Mouse (Mus musculus): ENCODE measurements at regions not wholly inside any gene's neighbourhood (a gene's known extent, or its start where the extent isn't known, plus 50 kb on each side); places are given as distances from the start of the nearest gene placed in this dataset.
A peak's percentile ranks its signal among the peaks of the same experiment; 100 is the strongest.

DNA sequence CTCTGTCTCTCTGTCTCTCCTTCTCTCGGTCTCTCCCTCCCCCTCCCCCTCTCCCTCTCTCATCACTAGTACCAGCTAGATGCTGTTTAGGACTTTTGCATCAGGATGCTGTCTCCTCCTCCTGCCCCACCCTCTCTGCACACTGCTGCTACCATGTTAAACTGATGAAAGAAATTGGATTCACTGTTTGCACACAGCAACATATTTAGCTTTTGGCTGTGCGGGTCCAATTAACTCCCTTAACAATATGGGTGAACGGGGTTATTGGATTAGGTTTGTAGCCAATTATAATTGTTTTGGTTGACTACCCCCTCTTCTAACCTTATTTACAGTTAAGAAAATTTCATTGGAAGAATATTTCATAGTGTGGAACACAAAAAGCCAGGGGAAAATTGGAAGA is 424.0 kb upstream of the Sorcs1 start:
- DNase-seq = no peak

DNA sequence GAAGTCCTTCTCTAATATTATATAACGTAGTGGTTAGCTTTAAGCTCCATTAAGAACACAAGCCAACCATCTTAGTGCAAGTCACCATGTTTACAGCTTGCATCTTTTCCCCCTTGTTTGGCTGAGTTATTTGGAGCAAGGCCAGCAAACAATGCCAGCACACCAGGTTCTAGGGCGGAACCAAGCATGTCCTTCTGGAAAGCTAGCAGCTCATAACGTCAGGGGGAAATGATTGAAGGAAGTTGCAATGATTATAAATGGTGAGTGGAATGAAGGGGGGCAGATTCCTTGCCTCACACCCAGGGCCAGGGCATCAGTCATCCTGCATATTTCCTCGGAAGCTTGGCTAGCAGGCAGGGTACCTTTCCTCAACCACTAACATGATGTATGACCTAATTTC is 396.3 kb upstream of the Sorcs1 start:
- DNase-seq = no peak

DNA sequence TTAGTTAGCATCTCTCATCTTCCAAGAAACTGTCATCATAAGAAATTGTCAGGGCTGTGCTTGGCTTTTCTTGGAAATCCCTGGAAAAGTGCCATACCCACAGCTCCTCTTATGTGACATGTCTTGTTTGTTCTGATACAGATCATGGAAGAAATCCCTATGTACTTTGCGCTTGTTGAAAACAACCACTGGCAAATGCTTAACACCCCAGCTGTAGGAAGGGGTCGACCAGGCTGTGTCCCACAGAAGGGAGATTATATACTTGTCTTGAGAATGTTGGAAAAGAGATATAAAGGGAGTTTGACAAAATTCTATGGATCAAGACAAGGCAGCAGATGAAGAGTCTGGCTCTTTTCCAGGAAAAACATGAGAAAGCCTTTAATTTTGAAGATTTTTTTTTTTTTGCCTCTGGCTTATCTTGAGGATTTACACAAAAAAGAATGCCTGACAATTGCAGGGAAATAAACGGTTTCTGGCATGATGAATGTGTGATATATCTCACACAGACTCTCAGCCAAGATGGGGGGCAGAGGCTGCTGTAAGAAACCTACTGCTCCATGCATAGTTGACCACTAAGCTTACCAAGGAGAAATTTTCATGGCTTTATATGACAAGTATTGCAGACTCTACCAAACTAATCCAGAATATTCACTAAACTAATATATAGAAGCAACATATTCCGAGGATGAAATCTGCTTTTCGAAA is 381.7 kb upstream of the Sorcs1 start:
- no peak for DNase-seq

DNA sequence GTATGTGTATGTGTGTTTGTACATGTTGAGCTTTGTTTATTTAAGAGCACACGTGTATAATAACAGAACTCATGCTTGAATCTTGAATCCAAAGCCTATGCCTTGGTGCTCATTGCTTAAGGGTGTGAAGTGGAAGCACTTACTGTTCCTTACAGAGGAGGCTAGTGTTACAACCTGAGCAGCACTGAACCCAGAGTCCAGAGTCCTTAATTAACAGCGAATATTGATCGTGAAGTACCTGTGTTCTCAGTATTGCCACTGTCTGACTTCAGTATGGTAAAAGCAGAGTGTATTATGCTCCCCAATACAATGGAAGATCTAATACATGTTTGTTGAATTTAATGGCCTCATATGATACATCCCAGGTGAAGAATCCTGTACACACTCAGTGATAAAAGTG is 365.1 kb upstream of the Sorcs1 start:
- no peak for DNase-seq

DNA sequence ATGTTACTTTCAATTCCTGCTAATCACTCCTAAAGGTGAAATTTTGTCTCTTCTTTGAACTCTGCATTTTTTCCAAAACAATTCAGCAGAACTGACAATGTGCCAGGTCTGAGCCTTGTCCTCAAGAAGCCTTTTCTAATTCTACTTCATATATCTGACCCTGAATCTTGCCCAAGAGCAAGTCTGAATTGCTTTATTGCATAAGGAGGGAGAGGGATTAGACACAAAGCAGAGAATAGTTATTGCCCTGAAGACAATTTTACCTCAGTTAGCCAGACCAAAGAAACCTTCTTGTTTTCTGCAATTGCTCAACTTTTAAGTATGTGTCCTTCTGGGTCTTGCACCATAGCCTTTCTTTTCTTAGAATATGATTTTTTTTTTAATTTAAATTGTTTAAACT is 316.0 kb upstream of the Sorcs1 start:
- DNase-seq = no peak

DNA sequence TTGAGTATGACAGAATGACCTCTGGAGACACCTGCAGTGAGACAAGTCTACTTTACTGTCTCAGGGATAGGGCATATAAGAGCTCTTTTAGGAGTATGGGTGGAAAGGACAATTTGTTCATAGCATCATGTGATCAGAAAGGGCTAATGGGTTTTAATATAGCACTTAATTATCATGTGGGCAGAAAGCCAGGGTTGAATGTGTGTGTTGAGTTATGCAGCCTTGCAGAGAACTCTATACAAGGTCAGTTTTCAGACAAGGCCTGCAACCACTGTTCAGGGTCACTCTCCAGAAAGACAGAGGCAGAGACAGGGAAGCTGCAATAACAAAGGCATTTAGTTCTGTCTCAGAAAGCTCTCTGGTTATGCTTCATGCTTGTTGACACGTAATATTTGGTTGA is 292.6 kb upstream of the Sorcs1 start:
- no peak for DNase-seq

DNA sequence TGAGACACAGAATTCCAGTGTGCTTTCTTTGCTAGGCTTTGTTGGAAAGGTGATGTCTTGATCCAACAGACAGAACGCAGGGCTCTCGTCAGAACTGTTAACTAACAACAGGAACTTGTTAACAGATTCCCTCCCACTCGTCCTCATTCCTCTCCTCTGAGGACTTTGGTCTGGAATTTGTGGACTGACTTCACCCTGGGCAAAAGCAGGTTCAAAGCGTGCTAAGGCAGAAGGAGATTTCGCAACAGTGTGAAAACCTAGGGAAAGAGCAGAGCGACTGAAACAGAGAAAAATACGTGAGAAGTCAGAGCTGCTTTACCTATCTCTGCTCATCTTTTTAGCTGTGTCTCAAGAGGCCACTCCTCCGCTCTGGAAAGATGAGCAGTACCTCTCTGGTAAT is 283.5 kb upstream of the Sorcs1 start:
- peak; percentile 52 to 74 for DNase-seq

DNA sequence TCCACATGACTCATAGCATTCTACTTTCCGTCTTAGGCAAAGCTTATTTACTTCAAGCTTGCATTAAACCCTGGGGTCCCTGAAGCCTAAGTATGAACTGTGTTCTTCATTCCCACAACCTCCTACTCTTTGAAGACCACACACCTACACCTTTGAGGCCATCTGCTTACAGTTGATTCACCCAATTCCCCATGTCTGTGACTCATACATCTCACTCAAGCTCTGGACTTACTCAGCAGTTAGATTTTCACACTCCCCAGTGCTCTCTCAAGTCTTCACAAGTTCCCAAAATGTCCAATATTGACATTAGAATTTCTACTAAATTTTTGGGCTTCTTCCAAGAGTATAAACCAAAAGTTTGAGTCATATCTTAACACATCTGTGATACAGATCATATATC is 266.6 kb upstream of the Sorcs1 start:
- no peak for DNase-seq

DNA sequence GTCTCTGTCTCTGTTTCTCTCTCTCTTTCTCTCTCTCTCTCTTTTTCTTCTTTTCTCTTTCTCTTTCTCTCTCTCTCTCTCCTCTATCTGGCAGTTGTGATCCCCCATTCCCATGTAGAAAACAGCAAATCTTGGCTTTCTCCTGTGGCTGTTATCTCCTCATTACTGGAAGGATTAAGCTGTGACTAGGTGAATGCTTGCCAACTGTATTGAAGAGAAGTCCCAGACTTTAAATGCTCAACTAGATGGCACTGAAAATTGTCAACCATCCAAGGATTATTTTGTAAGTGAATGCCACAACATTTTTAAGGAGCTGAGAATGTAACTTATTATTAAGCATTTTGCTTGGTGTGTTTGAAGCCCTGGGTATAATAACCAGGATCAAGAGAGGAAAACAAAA is 233.2 kb upstream of the Sorcs1 start:
- no peak for DNase-seq

DNA sequence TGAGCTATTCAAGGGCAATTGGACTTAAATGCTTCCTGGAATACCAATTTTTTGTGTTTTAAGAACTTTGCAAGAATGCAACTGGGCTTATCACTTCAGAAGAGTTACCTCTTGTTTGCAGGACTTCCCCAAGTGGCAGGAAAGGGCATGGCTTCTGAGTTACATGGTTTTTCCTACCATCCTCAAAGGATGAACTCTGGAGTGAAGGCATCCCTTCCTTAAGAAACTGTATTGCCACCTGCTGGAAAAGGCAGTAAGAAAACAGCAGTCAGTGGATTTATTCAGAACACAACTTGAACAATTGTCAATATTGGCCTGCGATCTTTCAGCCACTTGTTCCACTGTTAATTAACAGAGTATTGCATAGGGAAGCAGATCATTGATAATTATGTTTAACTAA is 232.2 kb upstream of the Sorcs1 start:
- no peak for DNase-seq

DNA sequence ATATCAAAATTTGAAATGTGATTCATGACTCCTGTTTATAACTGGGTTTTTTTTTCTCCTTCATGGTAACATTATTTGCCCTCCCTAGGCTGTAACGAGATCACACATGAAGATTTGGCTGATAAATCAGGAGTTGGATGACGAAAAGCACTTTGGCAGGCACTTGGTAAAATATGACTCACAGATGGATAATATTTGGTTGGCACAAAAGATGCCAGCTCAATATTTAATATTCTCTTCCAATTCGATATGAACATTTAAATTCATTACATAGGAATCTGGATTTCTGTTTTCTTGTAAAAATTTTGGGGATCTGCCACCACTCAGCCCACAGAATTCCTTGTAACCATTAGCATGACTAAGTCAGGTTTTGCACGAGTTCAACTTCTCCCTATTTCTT is 230.3 kb upstream of the Sorcs1 start:
- no peak for DNase-seq

DNA sequence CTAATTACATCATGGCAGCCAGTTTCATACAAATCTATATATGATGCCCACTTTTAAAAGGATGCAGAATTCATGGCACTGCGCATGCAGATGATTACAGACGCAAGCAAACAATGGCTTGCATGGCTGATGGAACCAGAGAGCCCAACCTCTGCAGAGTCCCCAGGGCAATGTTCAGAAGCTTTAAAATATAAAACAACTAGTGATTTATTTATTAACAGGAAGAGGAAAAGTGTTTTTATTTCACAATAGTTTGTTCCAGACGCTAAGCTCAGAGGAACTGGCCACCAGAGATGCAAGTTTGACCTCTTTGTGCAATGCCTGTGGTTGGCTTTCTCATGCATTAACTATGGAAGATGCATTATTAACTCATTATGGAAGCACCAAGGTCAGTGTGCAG is 215.3 kb upstream of the Sorcs1 start:
- DNase-seq = peak in 1 of 2 experiments; percentile 16

DNA sequence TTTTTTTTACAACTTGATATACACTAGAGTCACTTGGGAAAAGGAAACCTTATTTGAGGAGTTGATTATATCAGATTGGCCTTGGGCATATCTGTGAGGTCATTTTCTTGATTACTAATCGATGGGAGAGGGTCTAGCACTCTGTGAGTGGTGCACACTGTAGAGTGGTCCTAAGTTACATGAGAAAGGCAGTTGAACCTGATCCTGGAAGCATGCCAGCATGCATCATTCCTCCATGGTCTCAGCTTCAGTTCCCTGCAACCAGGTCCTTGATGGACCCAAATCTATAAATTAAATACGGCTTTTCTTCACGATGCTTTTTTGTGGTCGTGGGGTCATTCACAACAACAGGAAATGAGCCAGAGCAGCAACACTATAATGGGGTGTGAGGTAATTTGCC is 194.2 kb upstream of the Sorcs1 start:
- no peak for DNase-seq

DNA sequence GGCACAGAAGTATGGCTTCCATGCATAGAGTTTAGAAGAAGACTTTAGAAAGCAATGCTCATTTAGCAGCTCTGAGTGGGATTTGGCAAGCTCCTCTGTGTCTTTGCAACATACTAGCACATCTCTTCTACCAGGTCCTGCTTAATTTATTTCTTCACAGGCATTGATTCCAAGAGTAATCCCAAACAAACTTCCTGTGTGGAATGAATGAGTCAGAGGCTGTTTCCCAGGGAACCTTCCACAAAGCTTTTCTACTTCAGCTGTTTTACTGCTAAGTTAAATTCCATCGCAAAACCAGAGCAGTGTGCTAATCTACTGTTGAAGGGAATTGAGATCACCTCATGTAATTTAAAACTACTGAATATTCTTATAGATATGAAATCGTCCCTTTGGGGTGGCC is 193.7 kb upstream of the Sorcs1 start:
- no peak for DNase-seq

DNA sequence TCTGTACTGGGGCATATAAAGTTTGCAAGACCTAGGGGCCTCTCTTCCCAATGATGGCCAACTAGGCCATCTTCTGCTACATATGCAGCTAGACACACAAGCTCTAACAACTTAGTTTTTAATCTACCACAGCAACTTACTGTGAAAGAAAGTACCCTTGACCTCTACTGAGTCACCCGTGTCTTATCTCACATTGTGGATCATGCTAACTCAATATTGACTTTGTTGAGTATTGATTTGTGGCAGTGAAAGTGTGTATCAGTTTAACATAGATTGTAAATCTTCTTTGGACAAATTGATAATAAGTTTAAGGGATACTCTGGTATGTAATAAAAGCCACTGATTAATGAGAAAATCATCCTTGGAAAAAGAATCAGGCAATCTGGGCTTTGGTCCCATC is 176.4 kb upstream of the Sorcs1 start:
- no peak for DNase-seq

DNA sequence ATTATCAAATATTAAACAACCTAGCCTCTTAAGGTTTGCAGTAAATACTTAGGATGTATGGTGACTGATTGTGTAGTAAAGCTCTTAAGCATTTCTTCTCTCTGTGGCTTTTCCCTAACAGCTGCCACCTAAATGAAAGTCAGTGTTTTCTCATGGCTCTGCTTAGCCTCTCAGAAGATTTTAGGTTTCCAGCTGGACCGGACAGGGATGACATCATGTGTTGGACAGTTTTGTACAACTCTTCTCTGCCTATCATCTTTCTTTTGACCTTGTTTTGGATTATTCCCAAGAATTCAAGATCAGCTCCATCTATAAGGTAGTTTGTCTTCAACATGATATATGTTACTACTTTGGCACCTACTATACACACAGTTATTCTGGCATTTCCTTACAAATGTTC is 162.1 kb upstream of the Sorcs1 start:
- no peak for DNase-seq
